Mouse (Mus musculus) NIH3T3 (cell line): Measurements from ENCODE around the gene Dok1.

Experiments used
- DNase-seq: peaks from one replicate; pipeline ENCODE4 v3.0.0-alpha.2; 2012; ENCODE audit warnings: low read depth

Dok1 gene

DNA sequence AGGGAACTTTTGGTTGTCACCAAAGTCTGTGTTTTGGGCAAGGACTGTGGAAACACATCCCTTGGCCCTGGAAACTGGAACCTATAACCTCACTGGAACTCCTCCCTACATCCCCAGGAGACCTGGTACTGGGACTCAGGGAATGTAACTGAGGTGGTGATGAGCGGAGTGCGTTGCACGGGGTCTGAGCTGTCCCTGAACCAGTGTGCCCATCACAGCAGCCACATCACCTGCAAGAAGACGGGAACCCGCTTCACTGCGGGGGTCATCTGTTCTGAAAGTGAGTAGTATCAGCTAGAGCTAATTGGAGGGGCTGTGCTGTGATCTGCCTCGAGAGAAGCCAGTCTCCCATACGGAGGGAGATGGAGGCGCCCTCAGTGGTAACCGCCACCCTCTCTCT, 16.1 kb upstream of the Dok1 start:
- no peak for DNase-seq

DNA sequence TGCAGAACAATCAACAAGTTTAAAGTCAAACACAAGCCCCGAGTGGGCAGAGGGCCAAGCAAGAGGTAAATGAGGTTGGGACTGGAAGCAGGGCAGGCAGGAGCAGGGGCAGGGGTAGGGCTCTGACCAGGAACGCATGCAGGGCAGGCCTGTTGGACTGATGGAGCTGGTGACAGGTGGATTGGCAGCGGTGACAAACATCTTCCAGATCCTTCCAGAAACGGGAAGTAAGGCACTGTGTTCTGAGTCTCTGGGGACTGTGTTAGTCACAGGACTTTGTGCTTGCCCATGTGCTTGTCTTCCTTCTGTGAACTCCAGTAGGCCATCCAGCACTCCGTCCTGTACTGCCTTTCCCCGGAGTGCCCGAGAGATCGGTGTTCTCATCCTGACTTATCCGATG, 11.5 kb upstream of the Dok1 start:
- no peak for DNase-seq

DNA sequence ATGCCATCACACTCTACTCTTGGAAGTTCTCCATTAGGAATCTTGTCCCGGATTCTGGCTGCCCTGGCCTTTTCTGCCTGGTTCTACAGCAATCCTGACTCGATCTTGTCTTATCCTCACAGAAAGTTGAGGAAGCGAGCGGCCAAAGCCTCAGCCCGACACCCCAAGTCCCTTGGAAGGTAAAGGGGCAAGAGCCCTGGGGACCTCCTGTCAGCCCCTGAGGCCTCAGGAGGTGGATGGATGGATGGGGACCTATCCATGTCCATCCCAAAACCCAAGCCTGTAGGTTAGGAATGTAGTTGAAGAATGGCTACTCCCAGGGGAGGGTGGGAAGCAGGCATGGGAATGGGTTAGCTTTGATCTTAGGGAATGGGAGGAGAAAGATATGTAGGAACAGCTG, 10.7 kb upstream of the Dok1 start:
- DNase-seq = no peak

DNA sequence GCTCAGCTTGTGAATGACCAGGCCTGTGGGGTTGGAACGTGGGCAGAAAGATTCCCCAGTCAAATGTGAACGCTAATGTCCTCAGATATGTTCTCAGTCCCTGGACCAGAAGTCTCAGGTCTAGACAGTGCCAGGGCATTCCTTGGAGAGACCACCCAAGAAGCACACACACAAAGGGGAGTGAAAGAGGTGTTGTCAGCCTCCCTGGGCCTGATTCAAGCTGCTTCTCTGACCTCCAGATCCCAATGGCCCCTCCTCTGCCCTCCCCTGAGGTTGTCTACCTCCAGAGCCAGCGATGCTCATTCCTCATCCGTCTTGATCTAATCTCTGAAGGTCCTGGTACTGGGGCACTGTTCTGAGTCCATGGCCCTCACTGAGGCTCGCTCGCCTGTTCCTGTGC, 10.3 kb upstream of the Dok1 start:
- no peak for DNase-seq

DNA sequence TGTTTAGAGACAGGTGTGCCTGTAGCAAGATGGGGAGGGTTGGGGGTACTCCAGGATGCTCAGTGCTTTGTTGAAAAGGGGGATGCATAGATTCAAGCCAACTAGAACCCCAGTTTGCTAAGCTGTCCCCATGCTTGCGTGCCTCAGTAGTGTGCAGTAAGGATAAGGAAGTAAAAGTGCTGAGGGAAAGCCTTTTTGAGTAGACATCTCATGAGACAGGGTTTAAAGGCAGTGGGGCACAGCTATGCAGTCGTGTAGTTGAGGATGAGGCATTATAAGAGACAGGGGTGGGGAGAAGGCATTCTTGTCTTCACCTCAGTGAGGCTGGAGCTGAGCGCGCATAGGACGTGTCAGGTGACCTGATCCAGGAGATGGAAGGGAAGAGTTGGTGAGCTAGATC, 7.3 kb upstream of the Dok1 start:
- no peak for DNase-seq

DNA sequence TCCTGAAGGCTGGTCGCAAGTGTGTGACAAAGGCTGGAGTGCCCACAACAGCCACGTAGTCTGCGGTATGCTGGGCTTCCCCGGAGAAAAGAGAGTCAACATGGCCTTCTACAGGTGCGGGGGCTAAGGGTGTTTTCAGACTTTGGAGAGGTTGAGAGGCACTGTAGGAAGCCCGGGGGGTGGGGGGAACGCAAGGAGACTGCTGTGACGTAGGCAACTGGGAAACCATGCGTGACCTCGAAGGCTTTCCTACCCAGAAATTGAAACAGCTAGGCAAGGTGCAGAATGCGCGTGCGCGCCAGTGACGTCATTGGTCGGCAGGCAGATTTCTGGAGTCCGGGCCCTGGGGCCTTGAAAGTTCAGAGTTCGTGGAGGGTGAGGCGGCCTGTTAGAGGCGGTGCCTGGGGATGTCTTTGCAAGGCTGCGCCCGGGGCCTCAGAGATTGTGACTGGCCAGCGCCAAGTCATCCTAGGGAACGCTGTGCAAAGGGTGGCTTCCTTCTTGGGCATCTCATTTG, 5.3 kb upstream of the Dok1 start:
- no peak for DNase-seq

DNA sequence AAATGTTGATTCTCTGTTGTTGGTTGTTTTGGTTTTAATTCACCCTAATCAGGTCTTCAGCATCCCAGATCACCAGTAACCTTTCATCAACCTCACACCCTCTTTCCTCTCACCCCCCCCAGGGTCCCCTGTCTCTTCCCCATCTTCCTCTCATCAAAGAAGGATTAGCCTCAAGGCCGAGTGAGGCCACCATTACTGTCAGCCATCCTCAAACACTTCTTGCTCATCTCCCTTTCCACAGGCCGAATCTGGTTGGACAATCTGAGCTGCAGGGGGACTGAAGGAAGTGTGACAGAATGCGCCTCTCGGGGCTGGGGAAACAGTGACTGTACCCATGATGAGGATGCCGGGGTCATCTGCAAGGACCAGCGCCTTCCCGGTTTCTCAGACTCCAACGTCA, 3.9 kb upstream of the Dok1 start:
- no peak for DNase-seq

DNA sequence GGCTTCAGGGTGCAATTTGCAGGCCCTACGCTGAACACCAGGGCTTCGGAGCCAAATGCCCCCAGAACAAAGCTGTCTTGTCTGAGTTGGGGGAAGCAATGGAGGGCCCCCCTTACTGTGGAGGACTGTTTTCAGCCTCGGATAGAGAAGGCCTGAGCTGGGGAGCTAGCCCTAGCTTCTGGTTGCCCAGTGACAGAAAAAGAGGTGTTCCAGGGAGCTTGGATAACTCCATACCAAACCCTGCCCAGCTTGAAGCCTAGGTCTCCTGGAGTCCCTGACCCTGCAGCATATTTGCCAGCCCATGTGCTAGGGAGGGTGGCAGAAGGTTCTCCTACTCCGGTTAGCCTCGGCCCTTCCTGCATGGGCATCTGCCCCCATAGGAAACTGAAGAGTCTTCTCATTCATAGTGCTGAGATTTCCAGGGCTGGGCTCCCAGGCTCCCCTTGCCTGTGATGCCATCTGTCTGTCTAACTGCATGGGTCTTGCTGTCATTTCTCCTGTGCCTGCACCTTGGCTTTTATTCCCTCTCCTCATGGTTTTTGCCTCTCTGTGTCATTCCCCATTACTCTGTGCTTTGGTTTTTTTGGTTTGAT, 1.3 kb upstream of the Dok1 start:
- DNase-seq = peak; percentile 58

DNA sequence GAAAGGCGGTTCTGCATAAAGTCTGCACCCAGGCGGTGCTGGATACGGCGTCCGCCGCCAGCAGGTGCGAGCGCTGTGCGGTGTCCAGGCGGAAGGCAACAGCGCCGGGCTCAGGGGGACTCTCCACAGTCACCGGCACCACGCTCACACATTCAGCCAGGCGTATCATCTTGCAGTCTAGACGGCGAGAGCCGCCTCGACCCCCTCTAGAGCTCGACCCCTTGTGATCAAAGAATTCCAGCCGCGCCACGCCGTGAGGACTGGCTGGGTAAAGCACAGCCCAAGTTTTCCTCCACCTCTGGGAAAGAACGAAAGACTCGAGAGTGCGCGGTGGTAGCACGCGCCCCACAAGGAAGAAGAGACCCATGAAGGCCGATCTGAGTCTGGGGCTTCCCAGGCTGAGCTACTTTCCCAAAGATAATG, 491 bp downstream of the Dok1 start:
- peak; percentile 65 for DNase-seq

DNA sequence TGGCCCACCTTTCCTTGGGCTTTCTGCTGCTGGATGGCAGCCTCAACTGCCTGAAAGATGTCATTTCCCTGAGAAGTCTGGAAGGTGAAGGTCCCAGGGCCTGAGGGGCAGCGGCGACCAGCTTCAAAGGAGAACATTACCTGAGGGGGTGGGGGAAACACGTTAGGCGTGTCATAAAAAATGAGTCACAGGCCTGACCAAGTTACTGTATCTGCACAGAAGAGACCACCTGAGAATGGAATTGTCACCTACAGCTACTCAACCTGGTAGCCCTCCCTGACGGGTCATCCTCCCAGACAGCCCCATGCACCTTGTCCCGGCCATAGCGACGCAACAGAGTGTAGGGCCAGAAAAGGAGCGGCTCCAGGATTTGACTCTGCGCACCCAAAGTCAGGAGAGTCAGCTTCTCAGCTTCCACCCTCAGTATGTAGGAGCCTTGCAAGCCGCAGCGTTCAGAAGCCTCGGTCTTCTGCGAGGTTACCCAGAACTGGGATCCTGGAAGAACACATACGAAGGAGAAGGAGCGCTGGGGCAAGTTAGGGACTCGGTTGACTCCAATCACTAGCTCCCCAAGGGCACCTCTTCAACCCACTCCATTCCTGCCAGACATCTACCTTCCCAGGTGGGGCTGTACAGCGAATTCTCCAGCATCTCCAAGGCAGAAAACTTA, 1.2 kb downstream of the Dok1 start:
- no peak for DNase-seq

DNA sequence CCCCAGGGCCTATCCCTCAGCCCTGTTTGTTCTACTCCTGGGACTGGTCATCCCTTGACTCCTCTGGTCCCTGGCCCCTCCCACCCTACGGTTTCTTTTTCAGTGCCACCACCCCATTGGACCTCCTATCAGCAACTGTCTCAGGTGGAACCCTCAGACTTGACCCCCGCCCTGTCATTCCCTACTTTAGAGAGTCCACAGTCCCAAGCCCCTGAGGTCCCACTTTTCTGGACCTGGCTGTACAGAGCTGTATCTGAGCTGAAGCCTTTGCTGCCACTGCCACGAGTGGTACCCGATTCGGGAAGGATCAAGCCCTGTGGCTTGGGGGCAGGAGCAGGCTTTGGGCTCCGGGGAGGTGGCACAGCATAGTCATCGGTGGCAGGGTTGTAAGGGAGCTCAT, 2.2 kb downstream of the Dok1 start:
- DNase-seq = no peak

DNA sequence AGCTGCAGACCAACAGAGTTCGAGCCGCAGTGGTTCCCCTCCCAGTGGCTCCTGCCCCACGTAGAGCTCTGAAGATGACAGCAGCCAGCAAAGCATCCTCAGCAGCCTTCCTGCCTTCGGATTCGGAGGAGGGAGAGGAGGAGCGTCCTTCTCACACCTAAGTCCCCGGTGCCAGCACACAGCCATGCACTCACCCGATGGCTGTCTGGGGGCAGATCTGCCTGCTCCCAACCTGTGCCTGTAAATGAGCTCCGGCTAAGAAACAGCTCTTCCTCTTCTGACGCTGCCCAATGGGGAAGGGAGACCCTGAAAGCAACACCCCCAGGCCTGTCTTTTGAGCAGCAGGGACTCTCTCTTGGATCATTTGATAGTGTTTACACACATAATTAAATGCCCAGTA, 3.5 kb downstream of the Dok1 start:
- no peak for DNase-seq

DNA sequence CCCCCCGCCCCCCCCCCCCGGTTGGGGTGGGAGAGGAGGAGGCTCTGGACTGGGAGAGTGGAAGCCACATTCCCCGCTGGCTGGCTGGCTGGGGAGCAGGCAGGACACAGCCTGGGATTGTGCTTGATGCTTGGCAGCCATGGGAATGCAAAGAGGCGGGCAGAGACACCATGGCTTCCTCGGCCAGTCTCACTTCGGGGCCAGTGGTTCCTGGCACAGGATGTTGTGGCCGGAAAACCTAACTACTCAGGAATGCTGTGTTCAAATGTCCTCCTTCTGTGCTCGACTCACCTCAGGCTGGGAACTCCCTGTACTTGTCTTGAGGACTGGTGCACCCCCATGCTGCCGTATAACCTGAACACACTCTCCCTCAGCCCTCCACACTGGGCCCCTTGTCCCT, 5.6 kb downstream of the Dok1 start:
- DNase-seq = peak; percentile 81

DNA sequence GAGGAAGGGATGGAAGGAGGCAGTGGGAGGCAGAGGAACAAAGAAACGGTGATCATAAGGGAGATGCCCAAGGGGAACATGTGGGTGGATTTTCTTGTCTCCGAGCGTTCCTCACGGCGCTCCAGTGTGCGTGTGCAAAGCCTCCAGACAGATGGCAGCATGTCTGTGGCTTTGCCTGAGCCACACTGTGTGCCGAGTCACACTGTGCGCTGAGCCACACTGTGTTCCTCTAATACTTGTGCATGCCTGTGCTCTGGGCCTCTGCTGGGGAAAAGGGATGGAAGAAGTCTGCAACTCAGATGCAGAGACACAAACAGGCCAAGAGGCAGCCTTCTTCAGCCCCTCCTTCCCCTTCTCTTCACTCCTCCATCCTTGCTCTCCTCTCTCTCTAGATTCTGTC, 6.0 kb downstream of the Dok1 start:
- DNase-seq = no peak

DNA sequence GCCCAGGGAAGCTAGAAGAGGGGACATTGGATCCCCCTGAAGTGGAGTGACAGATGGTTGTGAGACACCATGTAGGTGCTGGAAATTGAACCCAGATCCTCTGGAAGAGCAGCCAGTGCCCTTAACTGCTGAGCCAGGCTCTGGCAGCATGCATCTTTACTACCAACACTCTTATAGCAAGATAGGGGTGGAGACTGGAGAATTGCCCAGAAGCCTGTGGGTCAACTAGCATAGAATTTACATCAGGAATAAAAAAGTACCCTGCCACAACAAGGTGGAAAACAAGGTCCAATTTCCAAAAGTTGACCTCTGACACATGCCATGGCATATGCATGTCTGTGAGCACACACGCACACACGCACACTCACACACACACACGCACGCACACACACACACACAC, 8.1 kb downstream of the Dok1 start:
- DNase-seq = peak; percentile 75

DNA sequence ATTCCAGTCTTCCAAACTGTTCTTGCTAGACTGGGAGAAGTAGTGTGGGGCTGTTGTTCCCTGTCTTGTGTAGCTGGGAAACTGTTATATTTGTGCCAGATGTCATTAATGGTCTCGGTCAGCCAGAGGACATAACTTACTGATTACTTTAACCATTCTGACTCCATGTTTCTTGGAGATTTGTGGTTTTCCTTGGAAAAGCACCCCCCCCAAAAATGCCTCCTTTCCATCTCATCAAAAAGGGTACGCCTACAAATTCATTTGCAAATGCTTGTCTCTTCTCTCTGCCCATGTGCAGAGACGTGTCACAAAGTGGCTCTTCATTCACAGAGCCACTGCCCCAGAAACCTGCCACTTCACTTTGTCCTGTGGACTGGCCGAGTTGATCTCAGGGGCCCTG, 8.8 kb downstream of the Dok1 start:
- DNase-seq = peak; percentile 56

DNA sequence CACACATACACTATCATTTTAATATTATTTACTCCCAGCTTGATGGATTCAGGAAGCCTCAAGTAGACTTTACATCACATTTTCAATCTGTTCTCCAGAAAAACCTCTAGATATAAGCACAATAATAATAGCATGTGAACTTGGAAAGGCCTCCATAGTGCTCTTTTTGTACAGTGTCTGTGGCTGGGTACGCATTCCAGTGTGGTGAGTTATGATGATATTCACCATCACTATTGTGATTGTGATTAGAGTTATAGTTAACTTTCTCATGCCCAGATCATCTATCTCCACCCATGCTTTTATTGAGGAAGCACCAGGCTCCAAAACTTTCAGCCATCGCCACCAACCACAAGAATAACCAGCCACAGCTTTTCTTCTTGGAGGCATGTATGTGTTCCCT, 9.5 kb downstream of the Dok1 start:
- DNase-seq = peak; percentile 69

DNA sequence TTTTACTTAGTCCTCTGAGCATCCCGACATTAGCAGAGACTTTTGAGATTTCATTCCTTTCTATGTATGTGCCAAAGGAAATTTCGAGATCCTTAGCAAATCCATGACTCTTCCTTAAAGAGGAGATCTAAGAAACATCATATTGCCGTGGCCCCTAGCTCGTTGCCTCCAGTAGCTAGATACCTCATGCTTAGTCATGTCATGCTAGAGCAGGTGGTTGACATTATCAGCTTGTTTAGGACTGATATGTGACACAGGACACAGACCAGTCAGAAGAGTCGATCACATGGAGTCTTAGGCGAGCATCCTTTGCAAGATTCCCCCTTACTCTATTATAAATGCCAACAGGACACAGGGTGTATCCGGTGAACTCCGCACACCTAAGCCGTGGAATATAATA, 10.3 kb downstream of the Dok1 start:
- DNase-seq = no peak

DNA sequence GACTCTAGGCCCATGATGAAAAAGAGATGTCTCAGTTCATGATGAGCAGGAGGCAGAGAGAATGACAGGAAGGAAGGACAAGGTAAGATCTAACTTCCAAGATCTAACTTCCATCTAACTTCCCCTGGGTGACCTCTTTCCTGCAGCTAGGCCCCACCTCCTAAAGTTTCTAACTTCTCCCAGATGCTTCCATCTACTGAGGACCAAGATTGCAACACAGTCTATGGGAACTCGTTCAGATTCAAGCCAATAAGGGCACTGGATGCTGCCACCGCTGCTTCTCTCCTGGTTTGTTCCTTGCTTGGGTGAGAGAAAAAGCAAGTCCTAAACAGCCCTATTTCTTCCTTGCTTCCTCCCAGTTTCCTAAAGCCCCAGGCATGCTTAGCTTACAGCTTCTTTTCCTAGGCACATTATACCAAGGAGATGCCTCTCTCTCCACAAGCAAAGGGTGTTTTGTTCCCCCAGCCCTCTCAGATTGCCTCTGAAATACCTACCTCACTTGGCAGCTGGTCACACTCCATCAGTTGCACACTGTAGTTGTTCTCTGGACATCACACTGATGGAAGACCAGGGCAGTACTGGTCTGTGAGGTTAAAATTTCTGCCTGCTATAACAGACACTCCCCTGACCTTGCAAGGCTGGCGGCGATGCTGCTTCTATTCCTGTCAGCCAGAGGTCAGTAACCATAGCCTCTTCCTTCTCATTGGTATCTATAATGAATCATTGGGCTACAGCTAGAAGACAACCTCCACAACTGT, 12.3 kb downstream of the Dok1 start:
- DNase-seq = peak; percentile 51

DNA sequence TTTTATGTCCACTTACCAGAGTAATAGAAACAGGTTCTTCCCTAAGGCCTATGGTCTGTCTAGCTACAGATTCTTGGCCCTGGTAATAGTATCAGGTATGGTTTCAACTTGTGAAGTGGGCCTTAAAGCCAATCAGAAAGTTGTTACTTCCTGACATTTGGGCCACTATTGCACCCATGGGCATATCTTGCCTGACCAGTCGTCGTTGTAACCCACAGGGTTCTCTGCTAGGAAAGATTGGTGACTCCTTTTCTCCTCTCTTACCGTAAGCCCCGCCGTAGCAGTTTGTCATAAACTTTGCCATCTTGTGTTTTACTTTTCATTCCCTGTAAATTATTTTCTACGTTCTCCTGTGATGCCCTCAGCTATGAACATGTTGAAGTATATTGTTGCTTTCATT, 13.2 kb downstream of the Dok1 start:
- no peak for DNase-seq

DNA sequence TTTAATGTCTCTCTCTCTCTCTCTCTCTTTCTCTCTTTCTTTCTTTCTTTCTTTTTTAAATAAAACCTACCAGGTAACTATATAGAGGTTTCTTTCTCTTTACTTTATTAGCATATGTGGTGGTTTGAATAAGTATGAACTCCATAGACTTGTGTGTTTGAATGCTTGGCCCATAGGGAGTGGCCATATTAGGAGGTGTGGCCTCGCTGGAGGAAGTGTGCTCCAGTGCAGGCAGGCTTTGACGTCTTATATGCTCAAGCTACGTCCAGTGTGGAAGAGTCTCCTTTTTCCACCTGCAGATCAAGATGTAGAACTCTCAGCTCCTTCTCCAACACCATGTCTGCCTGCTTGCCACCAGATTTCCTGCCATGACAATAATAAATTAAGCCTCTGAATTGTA, 14.2 kb downstream of the Dok1 start:
- no peak for DNase-seq

DNA sequence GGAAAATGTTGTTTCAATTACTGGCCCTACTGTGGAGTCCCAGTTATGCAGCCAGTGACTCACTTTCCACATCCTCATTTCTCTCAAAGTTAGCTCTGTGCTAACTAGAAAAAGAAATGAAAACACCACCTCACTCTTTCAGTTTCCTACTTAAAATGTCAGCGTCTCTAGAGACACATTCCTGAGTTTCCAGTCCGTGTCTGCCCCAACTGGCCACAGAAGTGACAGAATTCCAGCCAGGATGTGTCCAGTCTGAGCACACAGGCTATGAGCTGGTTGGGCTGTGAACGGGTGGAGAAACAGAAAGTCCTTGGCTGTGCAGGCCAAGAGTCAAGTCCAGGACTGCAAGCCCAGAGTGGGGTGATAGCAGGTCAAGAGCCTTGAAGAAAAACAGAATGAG, 16.1 kb downstream of the Dok1 start:
- peak; percentile 77 for DNase-seq

DNA sequence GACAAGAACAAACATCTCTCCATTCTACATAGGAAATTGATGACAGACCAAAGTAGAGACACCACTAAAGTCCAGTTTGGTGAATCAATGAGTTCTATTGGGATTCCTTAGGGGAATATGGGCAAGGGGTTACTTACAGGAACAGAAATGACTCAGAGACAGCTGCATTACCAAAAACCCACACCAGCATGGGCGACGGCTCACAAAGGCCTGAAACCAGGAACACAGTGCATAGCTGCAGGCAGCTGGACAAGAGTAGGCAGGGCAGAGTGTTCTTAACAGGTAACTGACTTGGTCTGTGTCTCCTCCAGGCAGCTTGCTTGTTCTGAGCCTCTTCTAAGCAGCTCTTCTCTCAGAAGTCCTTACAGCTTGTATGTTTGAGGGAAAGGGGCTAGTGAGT, 17.5 kb downstream of the Dok1 start:
- peak; percentile 35 for DNase-seq
